Mouse (Mus musculus) liver, embryonic 14.5 days (tissue): ENCODE results near the gene Lcn2. TPM values are rescaled to one million over a fixed set of nuclear protein-coding genes. Genes with fewer than 3 reads are reported as not detected.

ENCODE experiments used
- ATAC-seq: fragments of 200-750 bp; cut with Nextera tagmentation; 2 replicates; pipeline ENCODE4 v1.8.0; 2017; ENCODE audit warnings: moderate number of reproducible peaks, mild to moderate bottlenecking, moderate library complexity; ENCODE audit not compliant: insufficient read depth
- DNase-seq, 3 experiments: peaks; one replicate each; pipeline ENCODE4 v3.0.0-alpha.2; 2012 to 2013; ENCODE audit warnings: low read depth in 3 of 3, low spot score in 3 of 3
- H3K27ac ChIP-seq: fragments of 300-500 bp; sonication (generic); 2 replicates; pipeline ENCODE4 v1.5.1; 2014; ENCODE audit warnings: moderate library complexity, mild to moderate bottlenecking, control low read depth, inconsistent platforms
- H3K27me3 ChIP-seq: fragments of 300-500 bp; sonication (generic); 2 replicates; pipeline ENCODE4 v1.6.1; 2014; ENCODE audit warnings: mild to moderate bottlenecking, low read length, moderate library complexity; ENCODE audit not compliant: control insufficient read depth, insufficient read depth
- H3K36me3 ChIP-seq: fragments of 300-500 bp; sonication (generic); replicated peaks from 2 replicates; pipeline ENCODE4 v1.6.1; 2014; ENCODE audit warnings: low read depth; ENCODE audit not compliant: control insufficient read depth, insufficient read depth
- H3K4me1 ChIP-seq, 2 experiments: fragments of 200-500 bp in 1 of 2; fragments of 300-500 bp in 1 of 2; sonication (generic) in 1 of 2; replicated peaks; 2 replicates each; pipeline ENCODE4 v1.6.1; 2012 to 2014; ENCODE audit warnings: antibody characterized with exemption in 1 of 2, inconsistent platforms in 1 of 2, low read length in 1 of 2; ENCODE audit not compliant: control insufficient read depth in 2 of 2, insufficient read depth in 2 of 2
- H3K4me2 ChIP-seq: fragments of 300-500 bp; sonication (generic); 2 replicates; pipeline ENCODE4 v1.6.1; 2014; ENCODE audit warnings: low read depth, mild to moderate bottlenecking, control low read depth, moderate library complexity
- H3K4me3 ChIP-seq, 2 experiments: fragments of 200-500 bp in 1 of 2; fragments of 300-500 bp in 1 of 2; sonication (generic) in 1 of 2; 2 replicates each; pipeline ENCODE4 v1.5.1; 2012 to 2014; ENCODE audit warnings: low read depth in 2 of 2, low read length in 2 of 2, mild to moderate bottlenecking in 2 of 2, control low read depth in 1 of 2, inconsistent platforms in 1 of 2, moderate library complexity in 1 of 2; ENCODE audit not compliant: insufficient read depth in 1 of 2
- H3K9ac ChIP-seq: fragments of 300-500 bp; sonication (generic); replicated peaks from 2 replicates; pipeline ENCODE4 v1.6.1; 2014; ENCODE audit warnings: mild to moderate bottlenecking, control low read depth, moderate library complexity
- H3K9me3 ChIP-seq: fragments of 300-500 bp; sonication (generic); 2 replicates; pipeline ENCODE4 v1.6.1; 2016; ENCODE audit warnings: low read length, mixed read lengths; ENCODE audit not compliant: control insufficient read depth
- CTCF ChIP-seq: IDR thresholded peaks from 2 replicates; pipeline ENCODE4 v1.5.1; 2016; ENCODE audit warnings: antibody characterized with exemption, low read depth, control low read depth
- EP300 ChIP-seq: IDR thresholded peaks from 2 replicates; pipeline ENCODE4 v1.6.1; 2016; ENCODE audit warnings: antibody characterized with exemption, low read depth
- WGBS: fragments of 180-500 bp; shearing (Covaris S2); extraction: QIAGEN DNeasy Blood & Tissue Kit; methylation state at CpG from one replicate; pipeline ENCODE4 v1.1.7; 2014; ENCODE audit not compliant: insufficient replicate concordance; 5-methylcytosine and 5-hydroxymethylcytosine counted together
- polyA plus RNA-seq, 2 experiments: library from polyadenylated mRNA; depleted of rRNA in 1 of 2; stranded (reverse) in 1 of 2; unstranded in 1 of 2; fragments of >200 nt; fragmentation: Nextera tagmentation in 1 of 2; extraction: Ambion mirVana in 1 of 2; gene quantifications; 2 replicates each; pipeline versions ENCODE4 v1.2.1 to v1.2.3; 2012 to 2014

Lcn2 gene
- polyA plus RNA-seq, 2 experiments = 29.8 to 65.1 TPM

DNA sequence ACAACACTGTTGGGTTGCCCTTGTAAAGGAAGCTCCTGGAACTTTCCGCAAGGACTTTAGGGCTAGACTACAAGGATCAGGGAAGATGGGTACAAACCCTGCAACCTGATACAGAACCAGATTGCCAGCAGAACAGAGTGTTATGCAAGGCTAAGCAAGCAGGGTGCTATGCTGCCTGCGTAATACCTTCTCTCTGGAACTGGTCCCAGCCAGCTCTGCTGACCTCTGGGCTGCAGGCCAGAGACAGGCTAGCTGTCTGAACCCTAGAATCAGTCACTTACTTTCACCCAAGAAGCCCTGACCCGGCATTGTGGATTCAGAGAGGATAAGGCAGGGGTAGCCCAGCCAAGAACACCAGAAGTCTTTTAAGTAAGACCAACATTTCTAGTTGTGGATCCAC is 31.3 kb upstream of the Lcn2 start:
- no peak overlapping the region for H3K4me2 ChIP-seq
- H3K9ac ChIP-seq = no peak overlapping the region
- peaks cover 19% of the 10 kb centered on the region for H3K36me3 ChIP-seq
- no peak overlapping the region for H3K27ac ChIP-seq
- ATAC-seq (peak; percentile 49), DNase-seq (no peak)
- no peak overlapping the region for H3K4me3 ChIP-seq
- WGBS = 74% methylated on average over 3 of the region's 3 CpGs
- peaks cover 14 to 25% of the 10 kb centered on the region in 2 experiments for H3K4me1 ChIP-seq
- no peaks in the 10 kb centered on the region for H3K27me3 ChIP-seq
- no peak for TF ChIP-seq EP300
- no peak for TF ChIP-seq CTCF
- H3K9me3 ChIP-seq = no peaks in the 10 kb centered on the region

- 73% methylated on average over 12 of the region's 12 CpGs for WGBS
- Histone ChIP-seq H3K4me1 (peaks cover 10 to 19% of the 10 kb centered on the region in 2 experiments), H3K4me2 (no peak overlapping the region), H3K27ac (peak overlapping the region; percentile 37; the same call in 1 of the 2 replicates), H3K9ac (no peak overlapping the region), H3K4me3 (no peak overlapping the region), H3K27me3 (no peaks in the 10 kb centered on the region), H3K9me3 (no peaks in the 10 kb centered on the region), H3K36me3 (peaks cover 19% of the 10 kb centered on the region)
- peak; percentile 47; the same call in 1 of the 2 replicates for ATAC-seq
- no peak for DNase-seq
- TF ChIP-seq EP300 (no peak), CTCF (no peak)
Measured at GRCm38 (mm10) chr2:32418430-32419151, 30.5 kb upstream of the Lcn2 start.

DNA sequence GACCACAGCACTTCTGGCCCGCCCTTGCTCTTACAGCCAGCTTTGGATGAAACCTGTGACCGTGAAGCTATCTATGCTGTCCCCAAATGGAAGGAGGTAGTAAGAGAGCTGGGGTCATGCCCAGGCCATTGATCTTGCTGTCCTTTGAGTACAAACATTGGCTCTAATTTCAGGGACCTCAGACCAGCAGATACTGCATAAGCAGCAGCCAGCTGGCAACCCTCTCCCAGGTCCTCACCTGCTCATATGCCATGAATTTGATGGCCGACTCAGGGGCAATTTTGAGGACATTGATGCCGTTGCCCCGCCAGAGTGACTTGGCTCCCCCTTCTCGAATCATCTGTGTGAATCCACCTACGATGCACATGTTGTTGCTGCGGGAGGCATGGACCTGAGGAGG is 29.4 kb upstream of the Lcn2 start:
- H3K9me3 ChIP-seq = no peaks in the 10 kb centered on the region
- H3K4me1 ChIP-seq = peaks cover 2 to 11% of the 10 kb centered on the region in 2 experiments; a peak in 3 of 4 replicates
- H3K27ac ChIP-seq = no peak overlapping the region
- H3K27me3 ChIP-seq = no peaks in the 10 kb centered on the region
- H3K36me3 ChIP-seq = peaks cover 19% of the 10 kb centered on the region
- H3K4me2 ChIP-seq = no peak overlapping the region
- 82% methylated on average over 8 of the region's 8 CpGs for WGBS
- TF ChIP-seq EP300 = no peak
- no peak for TF ChIP-seq CTCF
- H3K9ac ChIP-seq = no peak overlapping the region
- ATAC-seq (no peak), DNase-seq (no peak)
- H3K4me3 ChIP-seq = no peak overlapping the region

DNA sequence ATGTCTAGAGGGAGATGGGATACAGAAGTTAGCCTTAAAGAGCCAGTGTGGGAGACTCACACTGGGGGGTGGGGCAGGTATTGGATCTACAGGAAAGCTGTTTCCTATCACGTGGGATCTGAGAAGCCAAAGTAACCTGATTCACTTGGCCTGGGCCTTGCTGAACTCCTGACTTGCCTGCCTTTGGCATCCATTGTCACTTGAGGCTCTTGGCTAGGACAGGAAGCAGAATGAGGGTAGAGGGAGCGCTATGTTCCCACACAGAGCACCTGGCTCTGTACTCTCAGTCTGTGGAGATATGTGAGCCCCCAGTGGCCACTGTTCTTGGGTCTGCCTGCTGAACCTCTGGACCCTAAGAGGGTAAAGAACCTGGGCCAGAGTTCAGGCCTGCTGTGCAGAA is 28.5 kb upstream of the Lcn2 start:
- DNase-seq = no peak
- Histone ChIP-seq H3K27ac (no peak overlapping the region), H3K36me3 (peaks cover 19% of the 10 kb centered on the region), H3K4me1 (peaks cover 0 to 7% of the 10 kb centered on the region in 2 experiments; a peak in 1 of 4 replicates), H3K4me3 (no peak overlapping the region), H3K9me3 (no peaks in the 10 kb centered on the region), H3K9ac (no peak overlapping the region), H3K27me3 (no peaks in the 10 kb centered on the region), H3K4me2 (no peak overlapping the region)
- ATAC-seq = no peak
- TF ChIP-seq CTCF (no peak), EP300 (no peak)
- 75% methylated on average over 2 of the region's 2 CpGs for WGBS

- no peaks in the 10 kb centered on the region for H3K27me3 ChIP-seq
- H3K4me2 ChIP-seq = no peak overlapping the region
- 85% methylated on average over 12 of the region's 12 CpGs for WGBS
- DNase-seq = no peak
- no peaks in the 10 kb centered on the region for H3K9me3 ChIP-seq
- H3K36me3 ChIP-seq = peaks cover 19% of the 10 kb centered on the region
- H3K4me3 ChIP-seq = no peak overlapping the region
- no peak for TF ChIP-seq EP300
- TF ChIP-seq CTCF = no peak
- no peak for ATAC-seq
- H3K27ac ChIP-seq = no peak overlapping the region
- H3K9ac ChIP-seq = no peak overlapping the region
- peaks cover 0 to 6% of the 10 kb centered on the region in 2 experiments; a peak in 1 of 4 replicates for H3K4me1 ChIP-seq
Measured at GRCm38 (mm10) chr2:32415801-32416200, 27.7 kb upstream of the Lcn2 start.
